ENCODE assay signal across 12 mouse cellular contexts in genomic region chr14:51156736-51157068, GRCm38 (mm10). TPM values are rescaled to one million over a fixed set of nuclear protein-coding genes. Genes with fewer than 3 reads are reported as not detected.
"Had no signal": no experiment of that assay in that cellular context is flagged by ENCODE, and none has a peak within 500 bp of the region (broad histone marks: within the 10 kb centered on the region; RNA-seq: fewer than 3 reads in every experiment).

No protein-coding gene starts in this region.

- DNase-seq: kidney, adult 18-20 months; kidney, postnatal 25 days; lung, embryonic 14.5 days; lung, postnatal 10 days; midbrain, embryonic 14.5 days; retina, postnatal 1 day; right cerebral cortex, postnatal 4 days; thymus, postnatal 4 days had no signal

- ATAC-seq: liver, embryonic 12.5 days had no signal

RNA-seq across cellular contexts. Expression of gene Rnase2b, which starts 5.4 kb away (rescaled TPM):
- total RNA-seq: left cerebral cortex, adult 8-10 months; left cerebral cortex, postnatal 25 days had no signal

RNA-seq across cellular contexts. Expression of gene Ang2, which starts 42.2 kb away (rescaled TPM):
- total RNA-seq: layer of hippocampus, postnatal 25 days; left cerebral cortex, postnatal 25 days had no signal

RNA-seq across cellular contexts. Expression of gene Eddm3b, which starts 42.5 kb away (rescaled TPM):
- total RNA-seq: layer of hippocampus, postnatal 25 days; left cerebral cortex, adult 8-10 months; left cerebral cortex, postnatal 25 days had no signal
